ENCODE assay signal across 10 mouse cellular contexts in the genomic region with DNA sequence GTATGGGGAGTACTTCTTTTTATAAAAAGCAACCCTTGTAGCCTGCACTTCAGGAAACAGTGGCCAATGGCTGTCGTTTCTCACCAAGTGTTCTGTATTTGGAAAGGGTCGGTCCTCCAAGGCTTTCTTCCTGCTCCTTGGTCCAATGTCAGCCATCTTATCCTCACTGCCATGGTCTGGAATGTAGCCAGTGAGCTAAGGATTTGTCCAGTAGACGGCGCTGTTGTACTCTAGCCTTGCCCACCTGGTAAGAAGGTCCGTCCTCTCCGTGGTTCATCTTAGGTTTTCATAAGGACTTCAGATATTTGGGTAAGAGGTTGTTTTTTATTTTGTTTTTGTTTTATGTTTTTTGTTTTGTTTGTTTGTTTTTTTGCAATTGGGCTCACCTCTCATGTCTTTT.
DNase-seq lines count a peak whose midpoint lies in the region; ATAC-seq lines count a peak whose summit lies in the region.
"Had no signal": no experiment of that assay in that cellular context is flagged by ENCODE, and none has a peak within 500 bp of the region (broad histone marks: within the 10 kb centered on the region; RNA-seq: fewer than 3 reads in every experiment).

No protein-coding gene starts in this region.

- WGBS in hindbrain, embryonic 10.5 days: 29% methylated on average over 6 of the region's 6 CpGs
- WGBS in hindbrain, embryonic 16.5 days: 30% methylated on average over 6 of the region's 6 CpGs
- 20% methylated on average over 6 of the region's 6 CpGs for WGBS in heart, embryonic 16.5 days

- H3K9ac ChIP-seq in hindbrain, embryonic 16.5 days (ENCODE audit: low read depth, low read length): no peak overlapping the region
- no peak overlapping the region for H3K9ac ChIP-seq in heart, embryonic 16.5 days (ENCODE audit: low read length)
- H3K9ac ChIP-seq: limb, embryonic 13.5 days; stomach, embryonic 15.5 days had no signal

- no peak overlapping the region for H3K4me2 ChIP-seq in hindbrain, embryonic 16.5 days (ENCODE audit: low read length)
- no peak overlapping the region for H3K4me2 ChIP-seq in heart, embryonic 16.5 days (ENCODE audit: low read depth, low read length)
- H3K4me2 ChIP-seq: limb, embryonic 13.5 days; stomach, embryonic 15.5 days had no signal

- no peaks in the 10 kb centered on the region for H3K36me3 ChIP-seq in hindbrain, embryonic 10.5 days
- H3K36me3 ChIP-seq in hindbrain, embryonic 16.5 days (ENCODE audit: control insufficient read depth, insufficient read depth, low read length): no peaks in the 10 kb centered on the region
- no peaks in the 10 kb centered on the region for H3K36me3 ChIP-seq in heart, embryonic 16.5 days (ENCODE audit: control insufficient read depth, insufficient read depth)
- H3K36me3 ChIP-seq: limb, embryonic 13.5 days; stomach, embryonic 15.5 days had no signal

- ATAC-seq in hindbrain, embryonic 16.5 days: no peak
- ATAC-seq in heart, embryonic 16.5 days (replicated peaks; ENCODE audit: extremely low read depth, insufficient read depth, low FRiP score): 0 out of 2 replicates have a peak, but pooled peaks have one; percentile 45
- ATAC-seq in megakaryocyte-erythroid progenitor cell, adult 5-6 weeks (replicated peaks; ENCODE audit: low FRiP score, low TSS enrichment, poor library complexity, severe bottlenecking): 0 out of 2 replicates have a peak, but pooled peaks have one; percentile 50

- 0 out of 2 replicates have a peak, but pooled peaks cover 3% of the 10 kb centered on the region for H3K4me1 ChIP-seq in hindbrain, embryonic 10.5 days (replicated peaks)
- H3K4me1 ChIP-seq in hindbrain, embryonic 16.5 days (ENCODE audit: control insufficient read depth, insufficient read depth, low read depth, low read length): no peaks in the 10 kb centered on the region
- peaks cover 16% of the 10 kb centered on the region for H3K4me1 ChIP-seq in heart, embryonic 16.5 days (ENCODE audit: control insufficient read depth, insufficient read depth, low read length)
- H3K4me1 ChIP-seq: stomach, embryonic 15.5 days had no signal

- no peak overlapping the region for H3K4me3 ChIP-seq in hindbrain, embryonic 10.5 days
- H3K4me3 ChIP-seq in hindbrain, embryonic 16.5 days (ENCODE audit: low read length): no peak overlapping the region
- H3K4me3 ChIP-seq in heart, embryonic 16.5 days (ENCODE audit: low read length): no peak overlapping the region
- H3K4me3 ChIP-seq: limb, embryonic 13.5 days; stomach, embryonic 15.5 days had no signal

- DNase-seq in hindbrain, embryonic 10.5 days (ENCODE audit: low spot score): peak; percentile 69
- DNase-seq in NIH3T3 (ENCODE audit: low read depth): peak; percentile 71
- peak; percentile 9 for DNase-seq in cerebellum, adult 8-10 months
- DNase-seq in left cerebral cortex, adult 18-20 months (ENCODE audit: low spot score in 2 of 2): peak; percentile 25 to 47
- peak; percentile 12 to 23 for DNase-seq in thymus, postnatal 36 days

- no peak overlapping the region for H3K27ac ChIP-seq in hindbrain, embryonic 10.5 days
- no peak overlapping the region for H3K27ac ChIP-seq in hindbrain, embryonic 16.5 days (ENCODE audit: low read depth, low read length)
- H3K27ac ChIP-seq in heart, embryonic 16.5 days (ENCODE audit: low read length): no peak overlapping the region
- H3K27ac ChIP-seq: limb, embryonic 13.5 days; stomach, embryonic 15.5 days had no signal

- no peaks in the 10 kb centered on the region for H3K9me3 ChIP-seq in hindbrain, embryonic 10.5 days
- H3K9me3 ChIP-seq in hindbrain, embryonic 16.5 days (ENCODE audit: control insufficient read depth, low read length): no peaks in the 10 kb centered on the region
- no peaks in the 10 kb centered on the region for H3K9me3 ChIP-seq in heart, embryonic 16.5 days (replicated peaks; ENCODE audit: control insufficient read depth, low read length)
- H3K9me3 ChIP-seq: limb, embryonic 13.5 days; stomach, embryonic 15.5 days had no signal

- 0 out of 2 replicates have a peak, but pooled peaks cover 4% of the 10 kb centered on the region for H3K27me3 ChIP-seq in hindbrain, embryonic 10.5 days (ENCODE audit: insufficient read depth, poor library complexity, severe bottlenecking)
- H3K27me3 ChIP-seq in hindbrain, embryonic 16.5 days (replicated peaks; ENCODE audit: control insufficient read depth, insufficient read depth, low read length): no peaks in the 10 kb centered on the region
- H3K27me3 ChIP-seq in heart, embryonic 16.5 days (ENCODE audit: control insufficient read depth, insufficient read depth, low read length): no peaks in the 10 kb centered on the region
- H3K27me3 ChIP-seq: limb, embryonic 13.5 days; stomach, embryonic 15.5 days had no signal

Comparison
In these comparisons a context has a peak if more than half of its experiments do, and no peak if none do; other contexts are left out.
1. DNase-seq: peak in every context shown above with its lines; median percentile 71 in NIH3T3; 69 in hindbrain, embryonic 10.5 days; 36 in left cerebral cortex, adult 18-20 months; 18 in thymus, postnatal 36 days; 9 in cerebellum, adult 8-10 months.